In the genomic region with DNA sequence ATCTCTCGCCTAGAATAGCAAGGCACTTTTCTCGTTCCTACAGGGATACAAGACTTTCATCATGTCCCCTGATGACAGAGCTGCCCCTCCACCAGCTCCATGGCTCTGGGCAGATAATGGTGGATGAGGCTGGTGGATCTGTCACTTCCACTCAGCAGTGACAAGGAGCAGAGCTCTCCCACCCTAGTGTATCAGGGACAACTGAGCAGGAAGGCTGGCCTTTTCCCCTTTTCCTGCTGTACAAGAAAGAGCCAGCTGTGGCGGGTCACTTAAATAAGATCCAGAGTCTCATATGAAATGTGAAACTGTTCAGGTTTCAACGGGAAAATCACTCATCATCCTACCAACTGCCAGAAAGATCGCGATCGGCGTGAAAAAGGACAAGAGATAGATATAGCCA, we compare ENCODE assay signal across 21 mouse cellular contexts. TPM values are rescaled to one million over a fixed set of nuclear protein-coding genes. Genes with fewer than 3 reads are reported as not detected.
DNase-seq lines count a peak whose midpoint lies in the region; ATAC-seq and TF ChIP-seq lines count a peak whose summit lies in the region.
"Had no signal": no experiment of that assay in that cellular context is flagged by ENCODE, and none has a peak within 500 bp of the region (broad histone marks: within the 10 kb centered on the region; RNA-seq: fewer than 3 reads in every experiment).

No protein-coding gene starts in this region.

- no peak overlapping the region for H3ac ChIP-seq in myocyte (ENCODE audit: control insufficient read depth, insufficient read length)

- no peak overlapping the region for H3K4me3 ChIP-seq in heart, postnatal 0 days (ENCODE audit: low read depth, low read length)
- H3K4me3 ChIP-seq in embryonic facial prominence, embryonic 10.5 days = no peak overlapping the region
- no peak overlapping the region for H3K4me3 ChIP-seq in myocyte
- H3K4me3 ChIP-seq in hindbrain, embryonic 13.5 days = no peak overlapping the region
- H3K4me3 ChIP-seq: forebrain, embryonic 12.5 days; hindbrain, embryonic 10.5 days; liver, embryonic 15.5 days; midbrain, embryonic 13.5 days had no signal

- H3K4me1 ChIP-seq in heart, postnatal 0 days (ENCODE audit: control insufficient read depth, insufficient read depth) = peaks cover under 1% of the 10 kb centered on the region; the same call in 1 of the 2 replicates
- peaks cover 39% of the 10 kb centered on the region for H3K4me1 ChIP-seq in embryonic facial prominence, embryonic 10.5 days
- no peaks in the 10 kb centered on the region for H3K4me1 ChIP-seq in hindbrain, embryonic 13.5 days (replicated peaks)
- H3K4me1 ChIP-seq: forebrain, embryonic 12.5 days; liver, embryonic 15.5 days; midbrain, embryonic 13.5 days had no signal

- WGBS in heart, postnatal 0 days = 27% methylated on average over 8 of the region's 8 CpGs
- WGBS in embryonic facial prominence, embryonic 10.5 days = 62% methylated on average over 8 of the region's 8 CpGs
- WGBS in hindbrain, embryonic 13.5 days = 73% methylated on average over 8 of the region's 8 CpGs

- no peak for TF ChIP-seq POLR2A in myocyte (IDR thresholded peaks at IDR 0.05; ENCODE audit: insufficient read length, low read depth)

- H3K4me2 ChIP-seq in heart, postnatal 0 days (ENCODE audit: low read depth, low read length) = peak overlapping the region; percentile 11; the same call in 1 of the 2 replicates
- peak overlapping the region; percentile 30 for H3K4me2 ChIP-seq in myocyte (ENCODE audit: low read depth)
- H3K4me2 ChIP-seq in hindbrain, embryonic 13.5 days = no peak overlapping the region
- H3K4me2 ChIP-seq: forebrain, embryonic 12.5 days; liver, embryonic 15.5 days; midbrain, embryonic 13.5 days had no signal

- no peaks in the 10 kb centered on the region for H3K79me2 ChIP-seq in myocyte (ENCODE audit: control insufficient read depth, insufficient read depth)

- no peak overlapping the region for H3K9ac ChIP-seq in heart, postnatal 0 days (replicated peaks; ENCODE audit: low read depth, low read length)
- H3K9ac ChIP-seq in hindbrain, embryonic 13.5 days = no peak overlapping the region
- H3K9ac ChIP-seq: forebrain, embryonic 12.5 days; liver, embryonic 15.5 days; midbrain, embryonic 13.5 days had no signal

- H3K36me3 ChIP-seq in heart, postnatal 0 days (replicated peaks; ENCODE audit: control insufficient read depth, insufficient read depth, low read length) = no peaks in the 10 kb centered on the region
- H3K36me3 ChIP-seq in embryonic facial prominence, embryonic 10.5 days (replicated peaks) = no peaks in the 10 kb centered on the region
- no peaks in the 10 kb centered on the region for H3K36me3 ChIP-seq in myocyte (ENCODE audit: control insufficient read depth, insufficient read depth)
- no peaks in the 10 kb centered on the region for H3K36me3 ChIP-seq in hindbrain, embryonic 13.5 days
- H3K36me3 ChIP-seq: forebrain, embryonic 12.5 days; hindbrain, embryonic 10.5 days; liver, embryonic 15.5 days; midbrain, embryonic 13.5 days had no signal

- peaks cover 15% of the 10 kb centered on the region for H3K27me3 ChIP-seq in heart, postnatal 0 days (ENCODE audit: control insufficient read depth, insufficient read depth, low read length)
- no peaks in the 10 kb centered on the region for H3K27me3 ChIP-seq in embryonic facial prominence, embryonic 10.5 days (replicated peaks; ENCODE audit: low read depth, poor library complexity, severe bottlenecking)
- peaks cover 21% of the 10 kb centered on the region for H3K27me3 ChIP-seq in myocyte (ENCODE audit: control insufficient read depth, insufficient read depth, insufficient read length)
- no peaks in the 10 kb centered on the region for H3K27me3 ChIP-seq in hindbrain, embryonic 13.5 days
- H3K27me3 ChIP-seq: forebrain, embryonic 12.5 days; liver, embryonic 15.5 days; midbrain, embryonic 13.5 days had no signal

- no peak for ATAC-seq in heart, postnatal 0 days (ENCODE audit: insufficient read depth, low read depth)
- no peak for ATAC-seq in hindbrain, embryonic 13.5 days (ENCODE audit: low FRiP score)
- no peak for ATAC-seq in activated CD4-positive, CD25-positive, alpha-beta regulatory T cell, adult 4 months
- ATAC-seq: midbrain, embryonic 13.5 days; Patski had no signal

- intact Hi-C loops in heart, postnatal 25 days (cut with DNase I) = no loop called here

- TF ChIP-seq EP300 in heart, postnatal 0 days (IDR thresholded peaks at IDR 0.05; ENCODE audit: low read depth) = no peak

- peak; percentile 42 for DNase-seq in embryo, embryonic 10 days (ENCODE audit: low spot score)
- DNase-seq in embryo, embryonic 10.5 days (ENCODE audit: low spot score) = no peak
- DNase-seq in heart, postnatal 0 days (ENCODE audit: low spot score) = no peak
- no peak for DNase-seq in heart, postnatal 25 days (ENCODE audit: low spot score)
- DNase-seq in embryonic facial prominence, embryonic 10.5 days (ENCODE audit: low spot score) = peak; percentile 64
- DNase-seq: cerebellum, adult 2 months; kidney, adult 2 months; layer of hippocampus, adult 9-11 months; lung, postnatal 36 days; thymus, postnatal 36 days had no signal

- H3K27ac ChIP-seq in heart, postnatal 0 days (ENCODE audit: low read depth) = peak overlapping the region; percentile 9; the same call in 1 of the 2 replicates
- peak overlapping the region; percentile 21 for H3K27ac ChIP-seq in embryonic facial prominence, embryonic 10.5 days (replicated peaks)
- H3K27ac ChIP-seq in hindbrain, embryonic 13.5 days = no peak overlapping the region
- H3K27ac ChIP-seq: forebrain, embryonic 12.5 days; hindbrain, embryonic 10.5 days; liver, embryonic 15.5 days; midbrain, embryonic 13.5 days had no signal

- H3K9me3 ChIP-seq in heart, postnatal 0 days (replicated peaks; ENCODE audit: control insufficient read depth, low read length) = no peaks in the 10 kb centered on the region
- no peaks in the 10 kb centered on the region for H3K9me3 ChIP-seq in embryonic facial prominence, embryonic 10.5 days
- H3K9me3 ChIP-seq in hindbrain, embryonic 13.5 days = no peaks in the 10 kb centered on the region
- H3K9me3 ChIP-seq: forebrain, embryonic 12.5 days; hindbrain, embryonic 10.5 days; liver, embryonic 15.5 days; midbrain, embryonic 13.5 days had no signal

- no peak for TF ChIP-seq CTCF in heart, postnatal 0 days (IDR thresholded peaks at IDR 0.05; ENCODE audit: low read depth)

TF ChIP-seq in myocyte, 11 proteins besides CTCF, POLR2A, EP300 and RAD21:
- TF ChIP-seq POLR2AphosphoS2 (IDR thresholded peaks at IDR 0.05; ENCODE audit: insufficient read length, low read depth) (no peak), REST (IDR thresholded peaks at IDR 0.05; ENCODE audit: insufficient read depth, insufficient read length) (no peak), USF1 (IDR thresholded peaks at IDR 0.05; ENCODE audit: low read depth) (no peak), MYOD1 (IDR thresholded peaks at IDR 0.05; ENCODE audit: control insufficient read depth in 1 of 3, insufficient read length in 2 of 3, low read depth in 2 of 3) (no peak), CEBPB (IDR thresholded peaks at IDR 0.05; ENCODE audit: insufficient read depth, poor library complexity, severe bottlenecking) (no peak), MAX (IDR thresholded peaks at IDR 0.05; ENCODE audit: low read depth) (no peak), E2F4 (IDR thresholded peaks at IDR 0.05; ENCODE audit: insufficient read depth) (no peak), TCF12 (IDR thresholded peaks at IDR 0.05; ENCODE audit: insufficient read depth, poor library complexity, severe bottlenecking) (no peak), MYOG (IDR thresholded peaks at IDR 0.05; ENCODE audit: control insufficient read depth in 1 of 3, insufficient read depth in 1 of 3, insufficient read length in 2 of 3, low read depth in 2 of 3) (no peak), SRF (IDR thresholded peaks at IDR 0.05; ENCODE audit: control insufficient read depth, insufficient read length, low read depth) (no peak), TCF3 (IDR thresholded peaks at IDR 0.05; ENCODE audit: insufficient read length, low read depth) (no peak)

RNA-seq across cellular contexts. Expression of a gene that starts 32.3 kb away (rescaled TPM):
- 81.1 and 85.9 TPM in 2 replicates for total RNA-seq in heart, postnatal 0 days (2014; rRNA removed; ENCODE audit: low replicate concordance)
- 52.9 and 62.6 TPM in 2 replicates for polyA plus RNA-seq in heart, postnatal 0 days (2015; fragmentation: Nextera tagmentation; extraction: Ambion mirVana)
- 10 to 100 TPM; 94.1 to 94.2 TPM for total RNA-seq in heart, postnatal 25 days (2021)
- 198 and 207 TPM in 2 replicates for polyA plus RNA-seq in embryonic facial prominence, embryonic 10.5 days (2016; fragmentation: Nextera tagmentation; extraction: Ambion mirVana)
- polyA plus RNA-seq in myocyte (2012; fragmentation: generic; extraction: Trizol) = 13.4 TPM
- 60.7 and 65.1 TPM in 2 replicates for polyA plus RNA-seq in hindbrain, embryonic 13.5 days (2015; fragmentation: Nextera tagmentation; extraction: Ambion mirVana)
- polyA plus RNA-seq in activated CD4-positive, CD25-positive, alpha-beta regulatory T cell, adult 4 months (2017; shearing (Covaris generic)) = under 1 TPM; 0.13 to 0.29 TPM

RNA-seq across cellular contexts. Expression of a gene that starts 41.5 kb away (rescaled TPM):
- total RNA-seq in heart, postnatal 0 days (2014; rRNA removed; ENCODE audit: low replicate concordance) = not detected in 2 replicates
- polyA plus RNA-seq in heart, postnatal 0 days (2015; fragmentation: Nextera tagmentation; extraction: Ambion mirVana) = 0.11 and 0.14 TPM in 2 replicates
- total RNA-seq in heart, postnatal 25 days (2021) = not detected
- polyA plus RNA-seq in embryonic facial prominence, embryonic 10.5 days (2016; fragmentation: Nextera tagmentation; extraction: Ambion mirVana) = 0.43 and 0.70 TPM in 2 replicates
- polyA plus RNA-seq in myocyte (2012; fragmentation: generic; extraction: Trizol) = not detected
- 0.84 and 1.2 TPM in 2 replicates for polyA plus RNA-seq in hindbrain, embryonic 13.5 days (2015; fragmentation: Nextera tagmentation; extraction: Ambion mirVana)
- polyA plus RNA-seq in activated CD4-positive, CD25-positive, alpha-beta regulatory T cell, adult 4 months (2017; shearing (Covaris generic)) = not detected
- total RNA-seq: CH12.LX; gastrocnemius, adult 8-10 months; left cerebral cortex, postnatal 25 days had no signal
- polyA plus RNA-seq: liver, embryonic 15.5 days; Patski had no signal

RNA-seq across cellular contexts. Expression of a gene that starts 41.7 kb away (rescaled TPM):
- not detected in 2 replicates for total RNA-seq in heart, postnatal 0 days (2014; rRNA removed; ENCODE audit: low replicate concordance)
- polyA plus RNA-seq in heart, postnatal 0 days (2015; fragmentation: Nextera tagmentation; extraction: Ambion mirVana) = 0.04 and 0.15 TPM in 2 replicates
- total RNA-seq in heart, postnatal 25 days (2021) = not detected
- 0.12 and 0.15 TPM in 2 replicates for polyA plus RNA-seq in embryonic facial prominence, embryonic 10.5 days (2016; fragmentation: Nextera tagmentation; extraction: Ambion mirVana)
- polyA plus RNA-seq in myocyte (2012; fragmentation: generic; extraction: Trizol) = 0.02 TPM
- polyA plus RNA-seq in hindbrain, embryonic 13.5 days (2015; fragmentation: Nextera tagmentation; extraction: Ambion mirVana) = 0.04 and 0.16 TPM in 2 replicates
- polyA plus RNA-seq in activated CD4-positive, CD25-positive, alpha-beta regulatory T cell, adult 4 months (2017; shearing (Covaris generic)) = not detected
- total RNA-seq: CH12.LX; gastrocnemius, adult 8-10 months; left cerebral cortex, postnatal 25 days had no signal
- polyA plus RNA-seq: hindbrain, embryonic 10.5 days; kidney, adult 2 months had no signal

Comparison
In these comparisons a context has a peak if more than half of its experiments do, and no peak if none do; other contexts are left out.
1. DNase-seq: peak in embryo, embryonic 10 days (single experiment) and embryonic facial prominence, embryonic 10.5 days (single experiment); none in embryo, embryonic 10.5 days (single experiment), heart, postnatal 0 days (single experiment) and heart, postnatal 25 days (single experiment).
2. RNA of a gene that starts 32.3 kb away (polyA plus RNA-seq): 198 to 207 TPM in embryonic facial prominence, embryonic 10.5 days, 60.7 to 65.1 TPM in hindbrain, embryonic 13.5 days, 52.9 to 62.6 TPM in heart, postnatal 0 days and 13.4 TPM in myocyte (single experiment); 0.13 to 0.29 TPM in activated CD4-positive, CD25-positive, alpha-beta regulatory T cell, adult 4 months; every median in the first group is over 10 times any median in the second.